Mouse (Mus musculus) liver, embryonic 12.5 days (tissue): ENCODE data around the gene Prg2. TPM values are rescaled to one million over a fixed set of nuclear protein-coding genes. Genes with fewer than 3 reads are reported as not detected.

Experiments
- polyA plus RNA-seq: library from polyadenylated mRNA; unstranded; fragments of >200 nt; fragmentation: Nextera tagmentation; extraction: Ambion mirVana; gene quantifications from 2 replicates; pipeline ENCODE4 v1.2.1, GENCODE M21; 2016

The Prg2 gene
- polyA plus RNA-seq, 1 experiment from 2014 or later: 27.7 TPM

Other genes with a start within 250 kb of the Prg2 start
- gene Ypel4, start 246.4 kb upstream of the Prg2 start, polyA plus RNA-seq: 49.8 and 52.1 TPM in 2 replicates
- 3.8 and 3.9 TPM in 2 replicates for gene Gm19426, start 236.8 kb upstream of the Prg2 start, polyA plus RNA-seq
- 30.8 and 32.3 TPM in 2 replicates for gene Serping1, start 205.0 kb upstream of the Prg2 start, polyA plus RNA-seq
- gene Ube2l6, start 181.6 kb upstream of the Prg2 start, polyA plus RNA-seq: 293 and 321 TPM in 2 replicates
- gene Smtnl1, start 157.8 kb upstream of the Prg2 start, polyA plus RNA-seq: 0.29 and 0.43 TPM in 2 replicates
- gene Timm10, start 153.5 kb upstream of the Prg2 start, polyA plus RNA-seq: 50.9 and 54.3 TPM in 2 replicates
- gene Slc43a1, start 141.6 kb upstream of the Prg2 start, polyA plus RNA-seq: 153 and 162 TPM in 2 replicates
- gene Rtn4rl2, start 93.8 kb upstream of the Prg2 start, polyA plus RNA-seq: 0.29 and 0.31 TPM in 2 replicates
- gene Slc43a3, start 43.9 kb upstream of the Prg2 start, polyA plus RNA-seq: 127 and 128 TPM in 2 replicates
- gene Prg3, start 7.8 kb downstream of the Prg2 start, polyA plus RNA-seq: 3.1 and 7.1 TPM in 2 replicates
- gene Ssrp1, start 56.8 kb downstream of the Prg2 start, polyA plus RNA-seq: 228 and 230 TPM in 2 replicates
- 0.30 and 0.61 TPM in 2 replicates for gene P2rx3, start 57.0 kb downstream of the Prg2 start, polyA plus RNA-seq
- 7.9 and 8.7 TPM in 2 replicates for gene Tnks1bp1, start 67.6 kb downstream of the Prg2 start, polyA plus RNA-seq
- 5.1 and 5.3 TPM in 2 replicates for gene Aplnr, start 155.8 kb downstream of the Prg2 start, polyA plus RNA-seq
- gene Lrrc55, start 216.7 kb downstream of the Prg2 start, polyA plus RNA-seq: 0.05 and 0.11 TPM in 2 replicates